Mouse (Mus musculus): Measurements from ENCODE around the gene Mpzl2. TPM values are rescaled to one million over a fixed set of nuclear protein-coding genes. Genes with fewer than 3 reads are reported as not detected.

Gene Mpzl2
- polyA plus RNA-seq (2012; rRNA removed): 0.91 and 4.2 TPM in 2 replicates

DNA sequence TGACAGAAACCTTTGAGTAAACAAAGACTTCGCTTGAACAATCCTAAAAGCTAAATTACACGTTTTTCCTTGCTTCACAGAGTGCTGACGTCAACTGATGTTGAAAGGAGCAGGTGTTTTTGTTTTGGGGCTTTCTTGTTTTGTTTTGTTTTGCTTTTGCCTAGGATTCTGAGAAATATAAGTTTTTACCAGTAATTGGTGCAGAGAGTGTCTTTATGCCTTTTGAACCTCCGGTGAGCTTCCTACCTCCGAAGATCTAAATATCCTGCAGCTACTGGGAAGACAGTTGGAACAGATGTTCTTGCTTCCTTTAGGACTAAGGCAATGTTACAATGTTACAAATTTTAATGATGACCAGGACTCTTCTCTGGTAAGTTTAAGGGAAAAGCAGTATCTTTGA, at the start of gene Mpzl2:
Gene Mpzl2 (plus strand): TSS at position 301 of the 400 bp plus-strand sequence.

GRCm38 (mm10) chr9:45009180-45010078, 30.2 kb upstream of the Mpzl2 start, which contains the start of gene Cd3e:
Gene Cd3e (minus strand): TSS chr9:45009627.

GRCm38 (mm10) chr9:45055082-45055713, 15.6 kb downstream of the Mpzl2 start, which contains the start of gene Mpzl3:
Gene Mpzl3 (plus strand): TSS chr9:45055186.

GRCm38 (mm10) chr9:45079011-45079410, 39.4 kb downstream of the Mpzl2 start, which contains the start of gene Jaml:
Gene Jaml (plus strand): TSS chr9:45079183.

Other genes with a start within 250 kb of the Mpzl2 start
- 20.3 and 22.4 TPM in 2 replicates for gene Tmem25, start 240.5 kb upstream of the Mpzl2 start, polyA plus RNA-seq (2012; rRNA removed)
- 0.71 and 1.3 TPM in 2 replicates for gene Ttc36, start 236.7 kb upstream of the Mpzl2 start, polyA plus RNA-seq (2012; rRNA removed)
- 27.3 and 27.4 TPM in 2 replicates for gene Kmt2a, start 158.5 kb upstream of the Mpzl2 start, polyA plus RNA-seq (2012; rRNA removed)
- 681 and 765 TPM in 2 replicates for gene Atp5l, start 119.1 kb upstream of the Mpzl2 start, polyA plus RNA-seq (2012; rRNA removed)
- 27.6 and 29.7 TPM in 2 replicates for gene Ube4a, start 74.2 kb upstream of the Mpzl2 start, polyA plus RNA-seq (2012; rRNA removed)
- gene Cd3g, start 59.4 kb upstream of the Mpzl2 start, polyA plus RNA-seq (2012; rRNA removed): not detected in 2 replicates
- gene Cd3d, start 58.0 kb upstream of the Mpzl2 start, polyA plus RNA-seq (2012; rRNA removed): not detected in 2 replicates
- gene Cd3e, start 30.2 kb upstream of the Mpzl2 start, polyA plus RNA-seq (2012; rRNA removed): not detected in 2 replicates
- 1.0 and 1.3 TPM in 2 replicates for gene Mpzl3, start 15.4 kb downstream of the Mpzl2 start, polyA plus RNA-seq (2012; rRNA removed)
- 0.09 and 0.11 TPM in 2 replicates for gene Jaml, start 39.4 kb downstream of the Mpzl2 start, polyA plus RNA-seq (2012; rRNA removed)
- gene Scn2b, start 78.0 kb downstream of the Mpzl2 start, polyA plus RNA-seq (2012; rRNA removed): 7.0 and 7.8 TPM in 2 replicates
- 0.17 and 0.30 TPM in 2 replicates for gene Scn4b, start 98.6 kb downstream of the Mpzl2 start, polyA plus RNA-seq (2012; rRNA removed)
- gene BC049352, start 142.2 kb downstream of the Mpzl2 start, polyA plus RNA-seq (2012; rRNA removed): 0.06 and 0.11 TPM in 2 replicates
- 0.18 TPM in 1 of 2 replicates, not detected in the other for gene Tmprss4, start 164.3 kb downstream of the Mpzl2 start, polyA plus RNA-seq (2012; rRNA removed)
- gene Il10ra, start 229.3 kb downstream of the Mpzl2 start, polyA plus RNA-seq (2012; rRNA removed): 0.90 and 1.1 TPM in 2 replicates